Mouse (Mus musculus) lung, embryonic 15.5 days (tissue): ENCODE measurements around the gene Ttll11. TPM values are rescaled to one million over a fixed set of nuclear protein-coding genes. Genes with fewer than 3 reads are reported as not detected.

Experiments
- ATAC-seq: fragments of 200-750 bp; cut with Nextera tagmentation; 2 replicates; pipeline ENCODE4 v1.8.0; 2017; ENCODE audit warnings: moderate number of reproducible peaks, borderline replicate concordance; ENCODE audit not compliant: low FRiP score, low TSS enrichment; ENCODE audit errors: extremely low read depth
- H3K27ac ChIP-seq: fragments of 300-500 bp; sonication (generic); 2 replicates; pipeline ENCODE4 v1.5.1; 2015; ENCODE audit warnings: moderate library complexity, mild to moderate bottlenecking, inconsistent platforms
- H3K27me3 ChIP-seq: fragments of 300-500 bp; sonication (generic); 2 replicates; pipeline ENCODE4 v1.6.1; 2015; ENCODE audit warnings: inconsistent platforms
- H3K36me3 ChIP-seq: fragments of 300-500 bp; sonication (generic); 2 replicates; pipeline ENCODE4 v1.6.1; 2015; ENCODE audit warnings: inconsistent platforms
- H3K4me1 ChIP-seq: fragments of 300-500 bp; sonication (generic); 2 replicates; pipeline ENCODE4 v1.6.1; 2015; ENCODE audit warnings: inconsistent platforms
- H3K4me2 ChIP-seq: fragments of 300-500 bp; sonication (generic); 2 replicates; pipeline ENCODE4 v1.6.1; 2015; ENCODE audit warnings: inconsistent platforms, mild to moderate bottlenecking, moderate library complexity
- H3K4me3 ChIP-seq: fragments of 300-500 bp; sonication (generic); 2 replicates; pipeline ENCODE4 v1.5.1; 2015; ENCODE audit warnings: mild to moderate bottlenecking, inconsistent platforms
- H3K9ac ChIP-seq: fragments of 300-500 bp; sonication (generic); 2 replicates; pipeline ENCODE4 v1.6.1; 2015; ENCODE audit warnings: inconsistent platforms
- H3K9me3 ChIP-seq: fragments of 300-500 bp; sonication (generic); 2 replicates; pipeline ENCODE4 v1.6.1; 2016; ENCODE audit warnings: inconsistent platforms
- WGBS: fragments of 180-500 bp; shearing (Covaris S2); methylation state at CpG from one replicate; pipeline ENCODE4 v1.1.7; 2015; 5-methylcytosine and 5-hydroxymethylcytosine counted together
- polyA plus RNA-seq: library from polyadenylated mRNA; unstranded; fragments of >200 nt; fragmentation: Nextera tagmentation; extraction: Ambion mirVana; gene quantifications from 2 replicates; pipeline ENCODE4 v1.2.1, GENCODE M21; 2015

The Ttll11 gene
- polyA plus RNA-seq, 1 experiment from 2014 or later: 0.77 TPM

DNA sequence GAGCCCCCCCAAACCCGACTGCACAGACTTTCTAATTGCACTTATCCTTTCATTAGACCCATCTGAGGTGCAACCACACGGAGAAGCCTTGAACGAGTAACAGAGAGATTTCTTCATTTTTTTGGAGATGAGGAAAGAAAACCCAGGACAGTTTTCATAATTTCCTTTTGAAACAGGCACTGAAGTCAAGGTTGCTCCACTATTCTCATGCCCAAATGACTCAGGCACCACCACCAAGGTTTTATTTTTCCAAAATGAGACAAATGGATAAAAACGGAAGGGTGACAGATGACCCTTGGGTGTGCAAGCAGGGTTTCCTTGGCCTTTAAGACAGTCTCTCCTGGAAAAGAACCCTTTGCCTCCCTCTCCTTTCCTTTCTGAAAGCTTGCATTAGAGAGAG, 54.8 kb downstream of the Ttll11 start:
- Histone ChIP-seq H3K9ac (no peak overlapping the region), H3K4me1 (no peaks in the 10 kb centered on the region), H3K27ac (no peak overlapping the region), H3K27me3 (no peaks in the 10 kb centered on the region), H3K4me3 (no peak overlapping the region), H3K9me3 (no peaks in the 10 kb centered on the region), H3K36me3 (no peaks in the 10 kb centered on the region), H3K4me2 (no peak overlapping the region)
- no peak for ATAC-seq
- WGBS: 68% methylated on average over 4 of the region's 4 CpGs

DNA sequence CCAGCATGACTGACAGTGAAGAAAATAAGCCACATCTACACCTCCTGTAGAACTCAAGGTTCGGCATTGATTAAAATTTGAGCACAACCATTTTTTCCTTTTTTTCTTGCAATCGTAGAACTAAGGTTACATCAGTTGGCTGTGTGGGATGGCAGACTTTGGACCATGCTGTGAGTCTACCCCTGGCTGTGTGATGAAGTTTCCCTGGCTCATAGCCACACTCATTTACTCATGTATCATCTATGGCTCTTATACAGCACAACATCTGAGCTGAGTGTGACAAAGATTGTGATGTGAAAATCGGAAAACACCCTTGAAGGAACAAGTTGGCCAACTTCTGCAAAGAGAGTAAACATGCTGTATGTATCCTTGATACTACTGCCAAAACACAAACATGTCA, 56.8 kb downstream of the Ttll11 start:
- Histone ChIP-seq H3K4me3 (no peak overlapping the region), H3K4me2 (no peak overlapping the region), H3K4me1 (no peaks in the 10 kb centered on the region), H3K27me3 (no peaks in the 10 kb centered on the region), H3K36me3 (no peaks in the 10 kb centered on the region), H3K9me3 (no peaks in the 10 kb centered on the region), H3K9ac (no peak overlapping the region), H3K27ac (no peak overlapping the region)
- ATAC-seq: no peak
- 84% methylated on average over 3 of the region's 3 CpGs for WGBS

GRCm38 (mm10) chr2:35912090-35912489, 67.6 kb downstream of the Ttll11 start:
- Histone ChIP-seq H3K4me1 (no peaks in the 10 kb centered on the region), H3K4me2 (no peak overlapping the region), H3K9ac (no peak overlapping the region), H3K36me3 (no peaks in the 10 kb centered on the region), H3K27me3 (no peaks in the 10 kb centered on the region), H3K4me3 (no peak overlapping the region), H3K27ac (no peak overlapping the region), H3K9me3 (no peaks in the 10 kb centered on the region)
- WGBS: 60% methylated on average over 4 of the region's 4 CpGs
- no peak for ATAC-seq

DNA sequence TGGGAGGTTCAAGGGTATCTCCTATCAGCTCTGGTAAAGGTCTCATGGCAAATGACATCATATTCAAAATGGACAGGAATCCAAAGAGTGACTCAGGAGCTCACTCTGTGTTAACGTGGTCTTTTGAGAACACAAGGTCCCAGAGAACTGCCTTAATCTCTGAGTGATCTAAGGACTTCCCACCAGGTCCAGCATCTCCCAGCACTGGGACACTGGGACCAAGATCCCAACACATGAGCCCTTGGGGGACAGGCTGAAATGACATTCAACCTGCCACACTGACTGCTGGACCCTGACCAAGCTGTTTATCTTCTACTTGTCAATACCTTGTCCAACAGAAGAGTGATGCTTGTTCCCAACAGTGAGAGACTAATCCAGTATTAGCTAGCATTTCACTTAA, 68.0 kb downstream of the Ttll11 start:
- ATAC-seq: no peak
- Histone ChIP-seq H3K4me2 (no peak overlapping the region), H3K27me3 (no peaks in the 10 kb centered on the region), H3K9ac (no peak overlapping the region), H3K36me3 (no peaks in the 10 kb centered on the region), H3K4me3 (no peak overlapping the region), H3K9me3 (no peaks in the 10 kb centered on the region), H3K4me1 (no peaks in the 10 kb centered on the region), H3K27ac (no peak overlapping the region)
- 78% methylated on average over 1 of the region's 1 CpGs for WGBS

GRCm38 (mm10) chr2:35910740-35911139, 69.0 kb downstream of the Ttll11 start:
- 45% methylated on average over 9 of the region's 9 CpGs for WGBS
- no peak overlapping the region for H3K27ac ChIP-seq
- H3K27me3 ChIP-seq: no peaks in the 10 kb centered on the region
- H3K9ac ChIP-seq: no peak overlapping the region
- no peaks in the 10 kb centered on the region for H3K9me3 ChIP-seq
- H3K4me2 ChIP-seq: no peak overlapping the region
- no peaks in the 10 kb centered on the region for H3K36me3 ChIP-seq
- no peak overlapping the region for H3K4me3 ChIP-seq
- no peak for ATAC-seq
- no peaks in the 10 kb centered on the region for H3K4me1 ChIP-seq

GRCm38 (mm10) chr2:35909353-35909752, 70.4 kb downstream of the Ttll11 start:
- Histone ChIP-seq H3K9me3 (no peaks in the 10 kb centered on the region), H3K9ac (no peak overlapping the region), H3K4me2 (no peak overlapping the region), H3K27me3 (no peaks in the 10 kb centered on the region), H3K4me1 (no peaks in the 10 kb centered on the region), H3K36me3 (no peaks in the 10 kb centered on the region), H3K27ac (no peak overlapping the region), H3K4me3 (no peak overlapping the region)
- ATAC-seq: no peak
- WGBS: 87% methylated on average over 4 of the region's 4 CpGs

GRCm38 (mm10) chr2:35907578-35907977, 72.1 kb downstream of the Ttll11 start:
- Histone ChIP-seq H3K4me3 (no peak overlapping the region), H3K9ac (no peak overlapping the region), H3K36me3 (no peaks in the 10 kb centered on the region), H3K4me1 (no peaks in the 10 kb centered on the region), H3K27me3 (no peaks in the 10 kb centered on the region), H3K9me3 (no peaks in the 10 kb centered on the region), H3K4me2 (no peak overlapping the region), H3K27ac (no peak overlapping the region)
- ATAC-seq: no peak
- WGBS: 76% methylated on average over 6 of the region's 6 CpGs

GRCm38 (mm10) chr2:35906174-35906798, 73.4 kb downstream of the Ttll11 start:
- Histone ChIP-seq H3K9me3 (no peaks in the 10 kb centered on the region), H3K27ac (no peak overlapping the region), H3K4me1 (no peaks in the 10 kb centered on the region), H3K4me2 (no peak overlapping the region), H3K4me3 (no peak overlapping the region), H3K27me3 (no peaks in the 10 kb centered on the region), H3K9ac (no peak overlapping the region), H3K36me3 (no peaks in the 10 kb centered on the region)
- 0 out of 2 replicates have a peak, but pooled peaks have one; percentile 43 for ATAC-seq
- 10% methylated on average over 11 of the region's 11 CpGs for WGBS

GRCm38 (mm10) chr2:35900845-35901244, 78.9 kb downstream of the Ttll11 start:
- WGBS: 29% methylated on average over 2 of the region's 2 CpGs
- H3K4me2 ChIP-seq: no peak overlapping the region
- no peaks in the 10 kb centered on the region for H3K4me1 ChIP-seq
- no peak for ATAC-seq
- no peak overlapping the region for H3K9ac ChIP-seq
- H3K27ac ChIP-seq: no peak overlapping the region
- H3K36me3 ChIP-seq: no peaks in the 10 kb centered on the region
- no peak overlapping the region for H3K4me3 ChIP-seq
- no peaks in the 10 kb centered on the region for H3K27me3 ChIP-seq
- no peaks in the 10 kb centered on the region for H3K9me3 ChIP-seq

DNA sequence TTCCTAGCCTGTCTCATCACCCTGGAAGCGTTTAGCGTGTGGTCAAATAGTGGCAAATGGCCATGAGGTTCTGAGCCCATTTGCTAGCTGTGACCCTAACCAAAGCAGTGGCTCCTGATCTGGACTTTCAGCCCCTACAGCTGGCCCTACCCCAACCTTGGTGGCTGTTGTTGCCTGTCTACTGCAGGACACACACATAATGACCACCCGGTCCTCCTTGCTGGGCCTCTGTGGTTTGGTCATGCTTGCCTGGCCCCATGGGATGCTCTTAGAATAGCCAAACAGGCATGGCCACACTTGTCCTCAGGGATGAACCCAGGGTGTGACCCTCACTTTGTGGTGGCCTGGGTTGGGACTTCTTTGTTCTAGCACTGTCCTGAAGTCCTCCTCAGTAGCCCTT, 80.0 kb downstream of the Ttll11 start:
- no peaks in the 10 kb centered on the region for H3K27me3 ChIP-seq
- no peak overlapping the region for H3K27ac ChIP-seq
- ATAC-seq: no peak
- H3K9ac ChIP-seq: no peak overlapping the region
- 95% methylated on average over 3 of the region's 3 CpGs for WGBS
- no peak overlapping the region for H3K4me2 ChIP-seq
- H3K36me3 ChIP-seq: no peaks in the 10 kb centered on the region
- no peaks in the 10 kb centered on the region for H3K4me1 ChIP-seq
- no peaks in the 10 kb centered on the region for H3K9me3 ChIP-seq
- no peak overlapping the region for H3K4me3 ChIP-seq

DNA sequence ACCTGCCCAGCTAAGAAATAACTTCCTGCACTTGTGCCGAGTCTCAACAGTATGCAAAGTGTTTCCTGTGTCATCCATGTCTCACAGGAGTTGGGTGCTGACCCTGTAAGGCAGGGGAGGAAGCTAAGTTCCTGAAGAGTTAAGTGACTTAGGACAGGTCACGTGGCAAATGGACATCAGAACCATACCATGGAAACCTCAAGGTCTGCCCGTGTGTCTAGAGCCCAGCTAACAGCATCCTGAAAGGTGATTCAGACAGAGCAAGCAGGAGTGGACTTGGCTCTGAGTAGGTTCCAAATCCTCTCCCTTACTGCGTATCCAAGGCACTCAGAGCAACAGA, 80.6 kb downstream of the Ttll11 start:
- no peak overlapping the region for H3K27ac ChIP-seq
- 69% methylated on average over 4 of the region's 4 CpGs for whole genome bisulfite sequencing

DNA sequence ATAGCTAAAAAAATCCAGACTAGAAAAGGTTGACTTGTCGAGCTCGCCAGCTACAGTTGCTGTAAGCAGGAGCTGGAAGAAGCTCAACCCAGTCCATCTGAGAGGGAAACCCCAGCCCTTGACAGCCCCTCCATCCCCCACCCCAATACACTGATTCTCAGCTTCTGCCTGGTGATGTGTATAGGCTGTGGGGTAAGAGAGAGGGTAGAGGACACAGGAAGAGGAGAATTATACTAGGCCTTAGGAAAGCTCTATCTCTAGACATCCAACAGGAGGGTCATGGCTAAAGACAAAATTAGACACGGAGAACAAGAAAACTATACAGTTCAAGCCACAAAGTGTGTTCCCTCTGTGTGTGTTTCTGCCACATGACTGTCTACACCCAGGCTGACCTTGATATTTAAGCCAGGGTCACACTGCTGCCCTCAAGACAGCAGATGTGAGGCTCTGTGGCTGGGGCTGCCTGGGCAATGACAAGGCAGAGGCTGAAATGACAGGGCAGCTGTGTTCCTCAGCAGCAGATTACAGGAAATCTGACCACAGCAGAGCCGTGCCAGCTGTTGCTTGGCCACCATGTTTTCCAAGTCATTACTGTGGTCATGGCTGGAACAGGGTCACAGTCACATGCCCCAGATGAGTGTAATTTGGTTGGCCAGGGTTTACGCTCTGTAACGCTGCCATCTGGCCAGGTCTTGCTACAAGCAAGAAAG, 81.1 kb downstream of the Ttll11 start:
- Histone ChIP-seq H3K4me2 (no peak overlapping the region), H3K4me3 (no peak overlapping the region), H3K9ac (no peak overlapping the region), H3K36me3 (no peaks in the 10 kb centered on the region), H3K27ac (no peak overlapping the region), H3K9me3 (no peaks in the 10 kb centered on the region), H3K4me1 (no peaks in the 10 kb centered on the region), H3K27me3 (no peaks in the 10 kb centered on the region)
- 69% methylated on average over 6 of the region's 6 CpGs for WGBS
- ATAC-seq: peak; percentile 25; the same call in 1 of the 2 replicates

More for the DNA sequence above, 80.6 kb downstream of the Ttll11 start:
- Histone ChIP-seq H3K4me1 (no peaks in the 10 kb centered on the region), H3K9ac (no peak overlapping the region), H3K9me3 (no peaks in the 10 kb centered on the region), H3K4me3 (no peak overlapping the region), H3K36me3 (no peaks in the 10 kb centered on the region), H3K4me2 (no peak overlapping the region), H3K27me3 (no peaks in the 10 kb centered on the region)
- ATAC-seq: no peak
